Mouse (Mus musculus) spleen, adult 12 weeks (tissue): Measurements from ENCODE around the gene Dohh.
A peak's percentile ranks its signal among the peaks of the same experiment; 100 is the strongest.

Experiments used
- DNase-seq: peaks from one replicate; pipeline ENCODE4 v3.0.0; 2022; ENCODE audit warnings: low spot score

Gene Dohh

DNA sequence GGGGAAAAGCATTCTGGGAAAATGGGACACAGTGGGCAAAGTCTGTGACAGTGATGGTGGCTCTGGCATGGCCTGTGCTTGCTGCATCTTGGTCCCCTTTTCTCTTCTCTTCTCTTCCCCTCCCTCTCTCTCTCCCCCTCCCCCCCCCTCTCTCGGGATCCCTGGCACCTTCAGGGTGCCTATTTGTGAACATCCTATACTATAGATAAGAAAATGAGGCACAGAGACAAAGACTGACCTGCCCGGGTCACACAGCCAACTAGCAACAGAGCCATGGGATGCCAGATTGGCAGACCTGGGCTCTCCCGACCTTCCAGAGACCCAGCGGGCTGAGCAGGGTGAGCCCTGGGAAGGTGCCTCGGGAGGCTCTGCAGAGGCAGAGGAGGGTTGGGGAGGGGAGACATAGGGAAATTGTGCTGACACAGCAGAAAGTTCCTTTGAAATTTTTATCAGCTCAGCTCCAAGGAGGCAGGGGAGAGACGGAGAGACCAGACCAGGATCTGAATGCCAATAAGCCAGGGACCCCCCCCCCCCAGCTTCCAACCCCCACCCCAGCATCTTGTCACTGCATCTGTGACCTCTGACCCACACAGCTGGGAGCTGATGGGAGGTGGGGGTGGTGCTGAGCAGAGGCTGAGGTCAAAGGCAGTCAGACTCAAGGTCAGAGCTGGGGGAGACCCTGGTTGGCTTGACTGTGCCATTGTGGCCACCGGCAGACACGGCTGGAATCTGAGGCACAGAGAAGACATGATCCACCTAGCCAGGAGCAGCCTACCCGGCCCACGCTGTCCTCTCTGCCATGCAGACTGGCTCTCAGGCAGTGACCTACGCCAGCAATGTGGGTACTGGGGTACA lies 34.2 kb downstream of the Dohh start:
- no peak for DNase-seq

DNA sequence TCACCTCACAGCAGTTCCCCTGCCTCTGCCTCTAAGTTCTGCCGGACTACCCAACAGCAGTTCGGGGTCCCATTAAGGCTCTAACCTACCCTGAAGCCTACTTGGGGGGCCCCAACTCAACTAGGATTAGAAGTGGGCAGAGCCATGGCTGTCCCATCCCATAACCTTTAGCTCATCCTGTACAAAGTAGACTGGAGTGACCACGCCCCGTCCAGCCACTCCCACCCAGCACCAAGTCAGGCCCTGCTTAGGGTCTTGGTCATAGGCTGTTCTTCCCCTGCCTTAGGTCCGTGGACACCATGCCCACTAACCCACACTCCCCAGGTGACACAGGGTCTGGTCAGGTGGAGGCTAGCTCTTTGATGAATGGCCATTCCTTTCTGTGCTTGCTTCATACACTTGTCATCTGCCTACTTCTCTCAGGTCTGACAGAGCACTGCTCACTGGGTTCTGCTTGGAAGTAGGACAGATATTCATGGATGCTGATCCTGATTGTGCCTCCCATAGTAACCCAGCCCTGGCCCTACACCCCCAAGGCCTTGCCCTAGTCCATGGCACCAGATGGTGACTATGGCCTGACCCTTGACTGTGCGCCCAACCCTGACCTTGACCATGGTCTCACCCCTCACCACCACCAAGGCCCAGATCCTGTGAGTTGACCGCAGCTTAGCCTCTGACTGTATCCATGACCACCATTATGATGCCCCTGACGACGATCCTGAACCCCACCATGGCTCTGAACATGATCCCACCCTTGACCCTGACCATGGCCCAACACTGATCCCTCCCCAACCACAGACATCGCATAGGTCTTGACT lies 35.1 kb downstream of the Dohh start:
- no peak for DNase-seq

DNA sequence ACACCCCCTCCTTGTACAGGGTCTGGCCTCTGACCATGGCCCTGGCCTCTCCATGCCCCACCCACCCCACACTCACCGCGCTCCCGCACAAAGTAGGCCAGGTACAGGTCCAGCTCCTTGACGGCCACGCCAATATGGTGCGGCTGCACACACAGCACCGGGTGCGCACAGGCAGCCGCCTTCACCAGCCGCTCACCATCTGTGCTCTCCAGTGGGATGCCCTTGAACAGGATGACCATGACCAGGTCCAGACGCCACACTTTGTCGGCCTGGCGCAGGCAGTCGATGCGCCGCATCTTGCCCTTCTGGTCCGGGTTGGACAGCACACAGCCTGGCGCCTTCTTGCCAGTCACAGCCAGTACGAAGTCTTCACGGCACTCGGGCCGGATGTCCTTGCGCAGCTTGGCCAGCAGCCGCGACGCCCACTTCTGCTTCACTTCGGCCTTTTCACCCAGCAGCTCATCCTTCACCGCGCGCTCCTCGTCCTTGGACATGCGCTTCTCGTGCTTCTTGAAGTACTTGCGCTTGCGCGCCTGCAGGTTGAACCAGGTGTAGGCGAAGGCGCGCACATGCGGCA lies 36.1 kb downstream of the Dohh start:
- no peak for DNase-seq

DNA sequence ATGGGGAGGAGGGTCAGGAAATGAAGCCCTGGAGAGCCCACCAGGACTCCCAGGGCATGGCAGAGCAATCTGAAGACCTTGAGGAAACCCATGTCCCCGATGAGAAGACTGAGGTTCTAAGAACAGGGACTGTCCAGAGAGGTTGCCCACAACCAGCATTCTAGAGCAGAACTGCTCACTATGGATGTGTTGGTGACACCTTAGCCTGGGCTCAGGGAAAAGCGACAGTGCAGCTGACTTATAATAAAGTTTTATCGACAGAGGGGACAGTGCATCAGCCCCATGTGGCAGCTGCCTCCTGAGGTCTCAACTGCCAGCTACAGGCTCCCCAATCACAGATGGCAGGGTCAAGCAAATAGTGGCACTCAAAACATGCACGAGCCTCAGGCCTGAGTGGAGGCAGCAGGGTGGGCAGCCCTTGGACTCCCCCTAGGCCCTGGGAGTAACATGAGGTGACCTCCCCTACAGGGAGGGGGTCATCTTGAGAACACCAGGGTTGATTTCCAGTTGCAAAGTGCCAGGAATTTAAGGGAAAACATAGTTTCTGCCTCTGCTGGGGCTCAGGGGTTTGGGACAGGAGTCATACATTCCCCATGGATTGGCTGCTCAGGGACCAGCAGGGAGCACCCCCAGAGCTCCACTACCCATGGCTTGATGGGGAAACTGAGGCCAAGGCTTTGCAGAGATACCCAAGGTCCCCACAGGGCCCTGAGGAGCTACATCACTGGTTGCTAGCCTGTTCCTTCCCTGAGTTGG lies 37.0 kb downstream of the Dohh start:
- DNase-seq, result no peak

DNA sequence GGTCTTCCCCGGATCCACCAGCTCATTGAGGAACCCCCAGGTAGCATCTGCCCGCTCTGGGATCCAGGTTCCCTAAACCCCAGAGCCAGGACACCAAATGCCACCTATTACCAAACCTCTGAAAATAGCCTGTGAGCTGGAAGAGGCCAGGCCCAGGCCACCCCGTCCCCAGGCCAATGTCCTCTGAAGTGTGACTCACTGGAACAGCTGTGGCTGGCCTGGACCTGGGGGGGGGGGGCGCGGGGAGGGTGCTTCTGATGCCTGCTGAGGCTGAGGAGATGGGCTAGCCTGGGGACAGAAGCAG lies 37.5 kb downstream of the Dohh start:
- no peak for DNase-seq

DNA sequence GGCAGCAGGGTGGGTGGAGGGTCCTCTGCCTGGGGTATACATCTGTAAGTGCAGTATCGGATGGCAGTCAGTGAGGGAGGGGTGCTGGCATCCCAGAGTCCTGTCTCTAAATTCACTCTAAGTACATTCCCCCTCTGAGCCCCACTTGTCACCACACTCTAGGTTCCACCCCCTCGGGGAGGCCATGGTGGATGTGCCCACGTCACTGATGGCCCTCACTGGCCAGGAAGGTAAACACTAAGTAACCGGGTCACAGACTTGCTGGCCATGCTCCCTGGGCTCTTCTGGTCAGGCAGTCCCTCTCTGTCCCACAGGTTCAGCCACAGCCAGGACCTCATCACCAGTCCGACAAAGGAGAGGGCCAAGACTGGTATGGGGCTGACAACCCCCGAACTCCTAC lies 38.0 kb downstream of the Dohh start:
- DNase-seq, result no peak

DNA sequence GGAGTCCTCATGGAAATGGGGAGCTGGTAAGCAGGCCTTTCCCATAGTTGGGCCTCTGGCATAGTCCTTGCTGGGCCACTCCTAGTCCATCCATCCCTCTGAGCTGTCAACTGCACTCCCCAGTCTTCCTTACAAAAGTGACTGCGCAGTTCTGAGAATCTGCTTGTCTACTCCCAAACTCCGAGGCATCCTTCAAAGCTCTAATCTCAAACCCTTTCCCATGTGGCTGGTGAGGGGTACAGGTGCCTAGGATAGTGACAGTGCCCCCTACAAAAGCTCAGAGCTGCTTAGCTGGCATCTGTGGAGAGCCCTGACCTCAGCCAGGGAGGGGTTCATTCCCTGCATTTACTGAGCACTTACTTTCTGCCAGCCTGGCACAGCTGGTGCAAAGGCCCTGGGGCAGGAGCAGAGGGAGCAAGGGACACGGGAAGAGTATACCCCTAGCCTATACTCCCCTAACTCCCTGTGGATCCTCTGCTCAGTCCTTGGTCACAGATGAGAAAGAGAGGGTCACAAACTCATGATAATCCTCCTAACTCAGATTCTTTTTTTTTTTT lies 38.5 kb downstream of the Dohh start:
- no peak for DNase-seq

DNA sequence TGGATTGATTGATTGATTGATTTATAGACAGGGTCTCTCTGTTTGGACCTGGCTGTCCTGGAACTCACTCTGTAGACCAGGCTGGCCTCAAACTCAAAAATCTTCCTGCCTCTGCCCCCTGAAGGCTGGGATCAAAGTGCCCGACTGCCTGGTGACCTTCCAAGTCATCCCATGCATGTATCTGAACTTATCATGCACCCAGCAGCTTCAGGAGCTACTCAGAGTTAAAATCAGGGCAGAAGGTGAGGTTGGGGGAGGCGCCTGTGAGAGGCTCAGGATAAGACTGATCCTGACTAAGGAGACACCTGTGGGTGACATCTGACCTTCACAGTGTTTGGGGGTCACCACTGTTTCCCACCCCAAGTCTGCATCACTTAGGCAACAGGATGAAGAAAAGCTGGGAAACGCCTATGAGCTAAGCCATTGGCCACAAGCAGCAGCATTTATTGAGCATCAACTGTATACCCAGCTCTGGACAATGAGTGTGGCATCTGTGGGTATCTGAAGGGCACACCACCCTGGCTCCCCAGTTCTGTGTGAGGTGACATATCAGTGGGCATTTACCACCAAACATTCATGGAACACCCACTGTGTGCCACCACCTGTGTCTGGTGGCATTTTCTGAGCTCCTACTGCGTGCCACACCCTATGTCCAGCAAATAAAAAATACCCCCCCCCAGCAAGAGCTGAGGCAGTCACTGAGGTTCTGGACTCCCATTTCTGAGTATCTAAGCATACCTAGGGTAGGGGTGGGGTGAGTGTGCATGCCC lies 39.4 kb downstream of the Dohh start:
- no peak for DNase-seq

DNA sequence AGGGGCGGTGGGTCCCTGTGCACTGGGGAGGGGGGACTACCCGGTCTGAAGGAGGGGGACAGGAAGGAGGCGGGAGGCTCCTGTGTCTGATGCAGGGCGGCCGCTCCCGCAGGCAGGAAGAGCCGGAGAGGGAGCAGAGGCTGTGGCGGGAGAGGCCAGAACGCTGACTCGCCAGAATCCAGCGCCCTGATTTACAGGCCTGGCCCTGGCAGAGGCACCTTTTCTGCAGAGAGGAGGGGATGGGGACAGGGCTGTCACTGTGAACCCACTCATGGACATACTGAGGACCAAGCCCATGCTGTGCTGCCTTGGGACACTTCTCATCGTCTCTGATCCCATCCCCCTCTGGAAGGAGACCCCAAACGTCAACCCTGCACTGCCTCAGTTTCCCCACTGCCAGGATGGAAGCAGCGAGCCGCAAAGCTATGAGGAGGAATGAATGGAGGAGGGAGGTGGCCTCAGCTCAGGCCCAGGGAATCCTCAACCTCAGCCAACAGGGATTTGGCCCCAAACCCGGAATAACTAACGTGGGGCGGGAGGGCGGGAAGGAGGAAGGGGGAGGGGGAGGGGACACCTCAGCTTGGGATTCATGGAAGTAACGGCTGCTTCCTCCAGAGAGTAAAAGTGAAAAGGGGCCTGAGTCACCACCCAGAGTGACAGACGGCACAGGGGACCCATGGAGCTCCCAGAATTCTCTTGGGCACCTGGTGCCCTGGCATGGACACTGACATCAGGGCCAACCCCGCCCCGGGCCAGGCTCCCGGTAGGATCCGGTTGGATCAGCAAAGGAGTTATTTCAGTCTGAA lies 40.2 kb downstream of the Dohh start:
- DNase-seq, result no peak

DNA sequence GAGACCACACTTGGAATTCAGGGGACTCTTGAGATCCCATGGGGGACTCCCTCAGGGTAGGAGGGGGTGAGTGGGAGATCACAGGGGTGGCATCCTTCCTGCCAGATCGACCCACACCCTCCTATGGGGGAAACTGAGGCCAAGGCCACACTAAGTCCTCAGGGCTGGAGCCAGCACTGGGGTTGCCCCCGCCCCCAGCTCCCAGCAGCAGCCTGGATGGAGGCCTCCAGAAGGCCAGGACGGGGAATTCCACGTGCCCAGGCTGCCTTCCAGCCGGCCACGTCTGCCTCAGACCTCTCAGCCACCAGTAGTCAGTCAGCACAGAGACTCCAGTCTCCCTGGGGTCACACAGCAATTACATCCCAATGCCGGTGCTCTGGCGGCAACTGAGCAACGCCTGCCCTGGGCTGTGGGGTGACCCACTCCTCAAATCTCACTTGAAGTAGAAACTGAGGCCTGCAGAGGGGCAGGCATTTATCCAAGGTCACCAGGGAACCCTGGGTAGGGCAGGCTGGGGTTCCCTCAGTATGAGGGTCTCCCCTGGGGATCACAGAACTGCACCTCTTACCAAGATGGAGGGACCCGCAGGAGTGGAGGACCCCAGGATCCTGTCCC lies 41.1 kb downstream of the Dohh start:
- no peak for DNase-seq

DNA sequence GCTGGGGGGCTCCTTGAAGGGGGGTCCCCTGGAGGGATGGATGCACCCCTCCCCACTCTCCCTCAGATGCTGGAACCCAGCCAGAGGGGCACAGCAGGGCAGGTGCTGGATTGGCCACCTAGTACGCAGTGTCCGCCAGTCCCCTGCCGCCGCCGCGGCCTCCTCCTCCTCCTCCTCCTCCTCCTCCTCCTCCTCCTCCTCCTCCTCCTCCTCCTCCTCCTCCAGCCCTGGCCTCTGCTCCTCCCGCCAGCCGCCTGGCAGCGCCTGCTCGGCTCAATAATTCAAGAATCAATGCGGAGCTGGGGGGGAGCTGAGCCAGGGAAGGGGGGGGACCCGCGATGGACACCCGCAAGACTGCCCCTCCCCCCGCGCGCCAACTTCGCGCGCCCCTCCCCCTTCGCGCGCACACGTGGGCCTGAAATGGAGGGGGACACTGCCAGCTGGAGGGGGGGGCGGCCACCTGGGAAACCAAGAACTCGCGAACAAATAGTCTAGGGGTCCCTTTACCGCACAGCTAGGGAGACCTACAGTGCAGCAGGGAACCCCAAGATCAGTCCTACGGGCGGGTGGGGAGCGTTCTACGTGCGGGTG lies 41.9 kb downstream of the Dohh start:
- DNase-seq, result no peak

DNA sequence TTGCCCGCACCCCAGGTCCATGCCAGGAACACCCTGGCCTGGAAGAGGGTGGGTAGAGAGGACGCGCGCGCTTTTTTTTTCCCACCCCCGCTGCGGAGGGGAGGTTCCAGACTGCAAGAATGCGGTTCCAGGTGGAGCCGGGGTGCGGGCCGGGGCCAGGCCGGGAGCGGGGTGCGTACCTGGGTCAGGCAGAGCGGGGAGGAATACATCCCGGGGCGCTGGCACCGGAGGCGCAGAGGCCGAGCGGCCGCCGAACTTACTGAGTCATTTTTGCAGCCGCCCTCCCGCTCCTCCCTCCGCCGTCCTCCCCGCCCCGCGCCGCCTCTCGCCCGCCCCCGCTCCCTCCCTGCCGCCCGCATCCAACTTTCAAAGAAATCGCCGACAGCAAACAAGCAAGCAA lies 42.7 kb downstream of the Dohh start:
- no peak for DNase-seq

DNA sequence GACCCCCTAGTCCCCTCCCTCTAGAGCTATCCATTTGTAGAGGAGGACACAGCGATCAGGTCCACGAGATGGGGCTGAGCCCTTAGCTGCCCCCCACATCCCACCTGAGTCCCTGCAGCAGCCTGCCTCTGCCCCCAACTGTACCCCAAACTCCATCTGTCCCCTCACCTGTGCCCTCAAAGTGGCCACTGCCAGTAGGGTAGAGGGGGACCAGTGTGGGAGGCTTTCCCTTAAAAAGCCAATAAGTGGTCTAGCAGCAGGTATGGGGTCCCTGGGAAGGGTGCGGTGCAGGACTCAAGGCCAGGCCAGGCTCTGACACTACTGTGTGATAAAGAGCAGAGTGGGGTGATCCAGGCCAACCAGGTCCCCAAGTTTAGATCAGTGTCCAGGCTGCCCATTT lies 43.1 kb downstream of the Dohh start:
- no peak for DNase-seq

DNA sequence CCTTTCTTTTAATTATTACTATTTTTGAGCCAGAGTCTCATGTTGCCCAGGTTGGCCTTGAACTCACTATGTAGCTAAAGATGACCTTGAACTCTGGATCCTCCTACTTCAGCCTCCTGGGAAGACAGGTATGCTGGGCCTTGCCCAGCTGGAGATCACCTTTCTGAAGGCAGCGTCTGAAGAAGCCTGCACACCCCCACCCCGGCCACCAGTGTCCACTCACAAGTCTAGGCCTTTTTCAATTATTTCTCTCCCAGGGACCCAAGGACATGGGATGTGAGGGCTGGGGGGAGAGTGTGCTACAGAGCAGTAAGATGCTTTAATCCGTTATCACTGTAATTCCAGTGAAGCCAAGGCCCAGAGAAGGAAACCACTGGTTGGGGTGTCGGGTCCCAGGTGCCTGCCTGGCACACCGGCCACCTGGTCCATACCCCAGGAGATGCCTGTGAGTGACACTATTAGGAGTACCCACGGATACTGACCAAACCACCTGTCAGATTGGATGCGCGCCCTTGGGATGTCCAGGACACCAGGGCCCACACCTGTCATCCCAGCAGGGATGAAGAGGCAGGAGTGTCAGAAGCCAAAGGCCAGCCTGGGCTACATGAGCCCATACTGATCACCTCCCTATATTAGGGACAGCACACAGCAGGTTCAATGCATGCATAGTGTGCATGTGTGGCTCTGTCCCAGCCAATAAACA lies 43.7 kb downstream of the Dohh start:
- DNase-seq, result no peak

DNA sequence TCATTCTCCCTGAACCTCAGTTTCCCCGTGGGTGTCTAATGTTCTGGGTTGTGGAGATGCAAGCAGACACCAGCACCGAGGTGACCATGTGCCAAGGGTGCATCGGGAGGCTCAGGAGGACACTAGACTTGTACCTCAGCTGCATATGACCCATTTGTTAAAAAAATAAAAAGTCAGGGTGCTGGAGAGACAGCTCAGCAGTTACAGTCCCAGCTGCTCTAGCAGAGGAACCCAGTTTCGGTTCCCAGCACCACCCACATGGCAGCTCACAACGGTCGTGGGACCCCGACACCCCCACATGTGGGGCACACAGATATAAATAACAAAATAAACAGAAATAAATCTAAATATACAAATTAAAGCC lies 44.3 kb downstream of the Dohh start:
- no peak for DNase-seq

DNA sequence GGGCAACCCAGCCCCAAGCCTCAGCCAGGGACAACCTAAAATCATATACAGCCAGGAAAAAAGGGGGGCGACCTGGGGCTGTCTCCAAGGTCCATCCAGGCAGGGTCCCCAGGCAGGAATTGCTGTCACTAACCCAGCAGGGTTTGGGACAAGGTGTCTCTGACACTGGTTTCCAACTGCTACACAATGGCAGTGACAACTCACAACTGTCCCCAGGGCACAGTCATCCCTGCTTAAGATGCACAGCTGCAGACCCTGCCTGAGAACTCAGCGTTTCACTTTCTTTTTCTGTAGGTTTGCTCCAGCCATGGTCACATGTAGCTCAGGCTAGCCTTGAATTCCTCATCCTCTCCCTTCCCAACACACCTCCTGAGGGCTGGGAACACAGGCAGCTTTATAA lies 44.9 kb downstream of the Dohh start:
- no peak for DNase-seq

DNA sequence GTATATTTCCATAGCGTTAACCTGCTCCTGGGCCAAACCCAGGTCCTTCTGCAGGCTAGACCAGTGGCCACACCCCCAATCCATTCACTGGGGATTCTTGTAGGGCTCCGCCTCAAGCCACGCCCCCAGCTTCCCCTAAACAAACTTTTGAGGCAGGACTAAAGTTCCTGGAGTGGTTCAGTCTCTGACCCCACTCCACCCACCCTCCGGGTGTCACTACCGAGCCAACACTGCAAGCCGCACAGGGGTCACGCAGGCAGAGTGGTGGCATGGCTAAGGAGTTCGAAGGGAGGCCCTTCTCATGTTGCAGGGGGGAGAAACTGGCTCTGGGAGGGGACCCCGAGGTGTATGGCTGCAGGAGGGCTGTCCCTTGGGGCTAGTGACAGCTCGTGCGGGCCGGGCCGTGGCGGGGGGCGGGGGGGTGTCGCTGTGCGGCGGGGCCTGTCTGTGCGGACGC lies 45.4 kb downstream of the Dohh start:
- peak; percentile 77 for DNase-seq

DNA sequence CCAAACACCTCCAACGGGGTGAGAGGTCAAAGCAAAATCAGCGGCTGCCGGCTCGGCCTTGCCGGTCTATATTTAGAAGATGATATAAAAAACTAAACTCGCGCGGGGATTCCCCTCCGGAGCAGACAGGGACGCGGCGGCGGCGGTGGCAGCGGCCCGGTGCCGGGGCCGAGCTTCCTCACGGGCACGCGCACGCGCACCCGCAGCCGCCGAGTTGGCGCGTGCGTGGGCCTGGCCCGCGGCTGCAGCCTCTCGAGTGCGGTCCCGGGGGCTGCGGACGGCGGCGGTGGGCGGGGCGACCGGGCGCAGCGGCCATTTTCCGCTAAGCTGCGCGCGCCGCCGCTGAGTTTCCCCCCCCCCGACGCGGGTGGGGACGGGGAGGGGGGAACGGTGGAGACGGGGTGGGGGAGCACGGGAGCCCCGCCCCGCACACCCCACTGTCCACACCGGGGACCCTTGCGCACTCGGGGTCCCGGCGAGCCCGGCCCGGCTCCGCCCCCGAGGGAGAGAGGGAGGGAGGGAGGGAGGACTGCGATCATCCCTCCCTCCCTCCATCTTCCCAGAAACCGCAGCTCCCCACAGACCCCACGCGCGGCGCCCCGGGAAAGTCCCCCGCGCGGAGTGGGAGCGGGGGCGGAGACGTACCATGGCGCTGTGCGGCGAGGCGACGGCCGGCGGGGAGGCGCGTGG lies 46.1 kb downstream of the Dohh start:
- DNase-seq, result peak; percentile 67
